Mouse (Mus musculus) liver, embryonic 11.5 days (tissue): ENCODE results near the gene Paxx. TPM values are rescaled to one million over a fixed set of nuclear protein-coding genes. Genes with fewer than 3 reads are reported as not detected.

Source experiments
- ATAC-seq: fragments of 200-750 bp; cut with Nextera tagmentation; replicated peaks from 2 replicates; pipeline ENCODE4 v1.8.0; 2017; ENCODE audit warnings: moderate number of reproducible peaks, mild to moderate bottlenecking, moderate TSS enrichment, moderate library complexity; ENCODE audit not compliant: low FRiP score
- DNase-seq: peaks from one replicate; pipeline ENCODE4 v3.0.0-alpha.2; 2017; ENCODE audit warnings: low spot score
- H3K27ac ChIP-seq: fragments of 300-500 bp; sonication (generic); 2 replicates; pipeline ENCODE4 v1.5.1; 2014; ENCODE audit warnings: mild to moderate bottlenecking, low read depth, low read length, control low read depth
- H3K27me3 ChIP-seq: fragments of 300-500 bp; sonication (generic); replicated peaks from 2 replicates; pipeline ENCODE4 v1.6.1; 2014; ENCODE audit warnings: low read length, mixed read lengths; ENCODE audit not compliant: control insufficient read depth, insufficient read depth
- H3K36me3 ChIP-seq: fragments of 300-500 bp; sonication (generic); 2 replicates; pipeline ENCODE4 v1.6.1; 2014; ENCODE audit warnings: mild to moderate bottlenecking, low read length, moderate library complexity, mixed read lengths; ENCODE audit not compliant: control insufficient read depth, insufficient read depth
- H3K4me1 ChIP-seq: fragments of 300-500 bp; sonication (generic); replicated peaks from 2 replicates; pipeline ENCODE4 v1.6.1; 2014; ENCODE audit warnings: low read length, mixed read lengths; ENCODE audit not compliant: control insufficient read depth, insufficient read depth
- H3K4me2 ChIP-seq: fragments of 300-500 bp; sonication (generic); 2 replicates; pipeline ENCODE4 v1.6.1; 2014; ENCODE audit warnings: mild to moderate bottlenecking, control low read depth, moderate library complexity
- H3K4me3 ChIP-seq: fragments of 300-500 bp; sonication (generic); 2 replicates; pipeline ENCODE4 v1.5.1; 2014; ENCODE audit warnings: low read depth, low read length, control low read depth
- H3K9ac ChIP-seq: fragments of 300-500 bp; sonication (generic); 2 replicates; pipeline ENCODE4 v1.6.1; 2014; ENCODE audit warnings: low read depth, low read length, control low read depth
- H3K9me3 ChIP-seq: fragments of 300-500 bp; sonication (generic); 2 replicates; pipeline ENCODE4 v1.6.1; 2016; ENCODE audit warnings: low read length, inconsistent platforms, mixed read lengths; ENCODE audit not compliant: control insufficient read depth
- WGBS: fragments of 180-500 bp; shearing (Covaris S2); extraction: QIAGEN DNeasy Blood & Tissue Kit; methylation state at CpG from one replicate; pipeline ENCODE4 v1.1.7; 2014; 5-methylcytosine and 5-hydroxymethylcytosine counted together
- polyA plus RNA-seq: library from polyadenylated mRNA; unstranded; fragments of >200 nt; fragmentation: Nextera tagmentation; extraction: Ambion mirVana; gene quantifications from 2 replicates; pipeline ENCODE4 v1.2.1, GENCODE M21; 2014

Paxx gene
- polyA plus RNA-seq, 1 experiment from 2014 or later: 14.3 TPM

DNA sequence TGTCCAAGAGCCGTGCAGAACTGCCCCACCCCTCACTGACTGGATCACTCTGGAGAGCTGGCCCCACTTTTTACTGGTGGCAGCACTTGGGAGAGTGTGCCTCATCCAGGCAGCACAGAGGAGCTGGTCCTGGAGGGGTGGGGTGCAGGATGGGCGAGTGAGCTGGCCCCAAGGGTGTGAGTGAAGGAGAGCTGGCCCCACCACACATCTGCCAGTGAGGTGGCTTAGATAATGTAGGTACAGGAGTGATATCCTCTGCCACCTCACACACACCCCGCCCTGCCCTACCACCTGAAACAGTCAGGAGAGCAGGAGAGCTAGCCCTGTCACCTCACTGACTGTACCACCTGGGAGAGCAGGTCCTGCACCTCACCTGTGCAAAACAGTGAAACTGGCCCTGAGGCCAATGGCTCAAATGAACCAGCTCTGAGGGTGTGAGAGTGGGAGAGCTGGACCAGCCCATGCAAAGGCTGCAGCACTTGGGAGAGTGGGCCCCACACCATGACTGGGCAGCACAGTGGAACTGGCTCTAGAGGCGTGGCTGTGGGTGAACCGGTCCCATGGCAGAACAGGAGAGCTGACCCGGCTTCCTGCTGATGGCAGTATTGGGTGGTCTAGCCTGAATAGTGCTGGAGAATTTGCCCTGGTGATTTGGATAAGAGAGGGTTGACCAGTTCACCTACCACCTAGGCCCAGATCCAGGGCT lies 27.2 kb upstream of the Paxx start:
- H3K4me2 ChIP-seq: no peak overlapping the region
- WGBS: 59% methylated on average over 6 of the region's 6 CpGs
- H3K27me3 ChIP-seq: no peaks in the 10 kb centered on the region
- 0 out of 2 replicates have a peak, but pooled peaks cover 3% of the 10 kb centered on the region for H3K4me1 ChIP-seq
- H3K9me3 ChIP-seq: no peaks in the 10 kb centered on the region
- H3K36me3 ChIP-seq: no peaks in the 10 kb centered on the region
- H3K9ac ChIP-seq: no peak overlapping the region
- DNase-seq (no peak), ATAC-seq (no peak)
- H3K4me3 ChIP-seq: no peak overlapping the region
- H3K27ac ChIP-seq: no peak overlapping the region

GRCm38 (mm10) chr2:25484901-25485647 lies 24.2 kb upstream of the Paxx start:
- Histone ChIP-seq H3K4me2 (no peak overlapping the region; the same call in 1 of the 2 replicates), H3K9me3 (no peaks in the 10 kb centered on the region), H3K36me3 (no peaks in the 10 kb centered on the region), H3K9ac (no peak overlapping the region), H3K27ac (peak overlapping the region; percentile 56), H3K27me3 (no peaks in the 10 kb centered on the region; the same call in 1 of the 2 replicates), H3K4me3 (no peak overlapping the region), H3K4me1 (0 out of 2 replicates have a peak, but pooled peaks cover 3% of the 10 kb centered on the region)
- ATAC-seq (peak; percentile 63), DNase-seq (no peak)
- WGBS: 58% methylated on average over 11 of the region's 11 CpGs

DNA sequence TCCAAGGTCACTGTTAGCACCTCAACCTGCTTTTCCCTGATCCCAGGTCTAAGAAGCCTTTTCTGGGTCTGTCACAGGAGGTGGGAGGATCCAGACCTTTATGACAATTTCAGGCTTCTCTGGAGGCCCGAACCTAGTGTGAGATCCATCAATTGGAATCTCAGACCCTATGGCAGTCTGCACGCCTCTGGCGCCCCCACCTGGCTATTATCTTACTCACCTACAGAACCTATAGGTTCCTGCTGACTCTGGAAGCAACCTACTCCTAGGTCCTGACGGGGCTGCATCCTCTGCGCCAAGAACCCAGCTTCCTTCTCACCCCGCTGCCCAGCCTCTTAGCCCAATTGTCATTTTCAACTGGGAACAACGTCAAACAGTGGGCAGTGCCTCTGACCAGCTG lies 22.1 kb upstream of the Paxx start:
- Histone ChIP-seq H3K9me3 (no peaks in the 10 kb centered on the region), H3K27me3 (no peaks in the 10 kb centered on the region; the same call in 1 of the 2 replicates), H3K4me2 (no peak overlapping the region), H3K9ac (no peak overlapping the region), H3K27ac (no peak overlapping the region), H3K36me3 (no peaks in the 10 kb centered on the region), H3K4me3 (no peak overlapping the region), H3K4me1 (0 out of 2 replicates have a peak, but pooled peaks cover 3% of the 10 kb centered on the region)
- DNase-seq (no peak), ATAC-seq (no peak)
- WGBS: 15% methylated on average over 7 of the region's 7 CpGs

DNA sequence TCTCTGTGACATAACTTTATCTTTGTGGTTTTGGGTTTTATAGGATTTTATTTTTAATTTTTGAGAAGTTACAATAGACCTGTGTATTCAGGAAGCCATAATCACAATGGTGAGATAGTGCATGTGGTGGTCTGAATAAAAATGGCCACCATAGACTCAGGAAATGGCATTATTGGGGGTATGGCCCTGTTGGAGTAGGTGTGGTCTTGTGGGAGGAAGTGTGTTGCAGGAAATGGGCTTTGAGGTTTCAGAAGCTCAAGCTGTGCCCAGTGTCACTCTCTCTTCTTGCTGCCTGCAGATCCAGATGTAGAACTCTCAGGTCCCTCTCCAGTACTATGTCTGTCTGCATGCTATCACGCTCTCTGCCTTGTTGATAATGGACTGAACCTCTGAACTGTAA lies 19.6 kb upstream of the Paxx start:
- Histone ChIP-seq H3K9me3 (no peaks in the 10 kb centered on the region), H3K36me3 (no peaks in the 10 kb centered on the region), H3K4me1 (0 out of 2 replicates have a peak, but pooled peaks cover 2% of the 10 kb centered on the region), H3K27me3 (no peaks in the 10 kb centered on the region; the same call in 1 of the 2 replicates), H3K9ac (no peak overlapping the region), H3K4me2 (no peak overlapping the region), H3K27ac (no peak overlapping the region), H3K4me3 (no peak overlapping the region)
- ATAC-seq: no peak
- no peak for DNase-seq
- 71% methylated on average over 1 of the region's 1 CpGs for WGBS

DNA sequence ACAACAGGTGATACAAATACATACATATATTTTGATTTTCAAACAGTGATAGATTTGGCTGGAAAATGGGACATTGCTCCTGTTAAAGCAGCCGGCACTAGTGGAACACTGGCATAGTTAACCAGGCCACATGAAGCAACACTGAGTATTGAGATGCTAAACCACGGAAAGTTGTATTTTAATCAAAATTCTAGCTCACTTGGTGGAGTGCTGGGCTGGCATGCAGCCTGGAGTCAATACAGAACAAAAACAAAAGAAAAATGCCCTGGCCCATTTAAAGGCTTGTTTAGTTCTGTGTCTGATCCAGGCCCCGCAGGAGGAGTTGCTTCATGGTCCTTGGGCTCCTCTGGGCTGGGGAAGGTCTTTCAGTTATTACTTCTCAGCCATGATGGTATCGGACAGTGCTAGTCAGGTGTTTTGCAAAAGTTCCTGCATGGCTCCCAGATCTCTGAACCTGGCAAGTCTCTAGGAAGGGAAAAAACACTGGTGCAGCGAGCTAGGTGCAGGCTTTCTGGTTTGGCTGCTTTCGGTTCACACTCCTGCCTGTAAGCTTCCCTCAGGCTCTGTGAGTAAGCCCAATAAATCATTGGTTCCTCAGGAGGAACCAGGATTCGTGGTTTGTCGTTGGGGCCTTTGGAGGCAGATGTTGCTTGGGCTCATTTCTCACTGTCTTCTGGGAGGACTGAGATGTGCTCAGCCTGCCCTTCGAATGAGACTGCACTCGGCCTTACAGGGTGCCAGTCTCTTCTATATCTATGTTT lies 18.8 kb upstream of the Paxx start:
- Histone ChIP-seq H3K4me2 (no peak overlapping the region), H3K27me3 (no peaks in the 10 kb centered on the region; the same call in 1 of the 2 replicates), H3K4me3 (no peak overlapping the region), H3K9ac (no peak overlapping the region), H3K36me3 (no peaks in the 10 kb centered on the region), H3K9me3 (no peaks in the 10 kb centered on the region), H3K27ac (no peak overlapping the region), H3K4me1 (no peaks in the 10 kb centered on the region)
- DNase-seq (no peak), ATAC-seq (no peak)
- WGBS: 61% methylated on average over 10 of the region's 10 CpGs

GRCm38 (mm10) chr2:25477967-25478675 lies 17.2 kb upstream of the Paxx start:
- DNase-seq: no peak
- H3K4me2 ChIP-seq: no peak overlapping the region
- H3K27ac ChIP-seq: no peak overlapping the region
- H3K36me3 ChIP-seq: no peaks in the 10 kb centered on the region
- no peaks in the 10 kb centered on the region for H3K9me3 ChIP-seq
- H3K27me3 ChIP-seq: no peaks in the 10 kb centered on the region; the same call in 1 of the 2 replicates
- 85% methylated on average over 3 of the region's 3 CpGs for WGBS
- no peaks in the 10 kb centered on the region for H3K4me1 ChIP-seq
- no peak overlapping the region for H3K4me3 ChIP-seq
- ATAC-seq: no peak
- H3K9ac ChIP-seq: no peak overlapping the region

- no peak overlapping the region for H3K4me3 ChIP-seq
- ATAC-seq (no peak), DNase-seq (no peak)
- H3K4me1 ChIP-seq: no peaks in the 10 kb centered on the region
- H3K9ac ChIP-seq: no peak overlapping the region
- 82% methylated on average over 8 of the region's 8 CpGs for WGBS
- H3K4me2 ChIP-seq: no peak overlapping the region
- H3K27me3 ChIP-seq: no peaks in the 10 kb centered on the region; the same call in 1 of the 2 replicates
- no peak overlapping the region for H3K27ac ChIP-seq
- no peaks in the 10 kb centered on the region for H3K9me3 ChIP-seq
- no peaks in the 10 kb centered on the region for H3K36me3 ChIP-seq
These were observed 16.6 kb upstream of the Paxx start for GRCm38 (mm10) chr2:25477541-25477940.

GRCm38 (mm10) chr2:25472550-25472949 lies 11.7 kb upstream of the Paxx start:
- Histone ChIP-seq H3K36me3 (no peaks in the 10 kb centered on the region), H3K9me3 (no peaks in the 10 kb centered on the region), H3K27me3 (no peaks in the 10 kb centered on the region; the same call in 1 of the 2 replicates), H3K4me2 (no peak overlapping the region), H3K4me1 (no peaks in the 10 kb centered on the region), H3K4me3 (no peak overlapping the region), H3K9ac (no peak overlapping the region), H3K27ac (no peak overlapping the region)
- DNase-seq: no peak
- ATAC-seq: no peak
- WGBS: 72% methylated on average over 2 of the region's 2 CpGs
